Mouse (Mus musculus): ENCODE results near the gene Gkap1. TPM values are rescaled to one million over a fixed set of nuclear protein-coding genes. Genes with fewer than 3 reads are reported as not detected.

Gene Gkap1
- polyA plus RNA-seq, 1 experiment from 2014 or later, result 10.9 TPM

- 85% methylated on average over 3 of the region's 3 CpGs for WGBS
- H3K9me3 ChIP-seq (ENCODE audit: control insufficient read depth, low read length), result no peaks in the 10 kb centered on the region
- no peaks in the 10 kb centered on the region for H3K4me1 ChIP-seq (ENCODE audit: control insufficient read depth, insufficient read depth, low read length)
- ATAC-seq, result no peak
- no peak overlapping the region for H3K4me3 ChIP-seq (ENCODE audit: low read length)
- no peak overlapping the region for H3K27ac ChIP-seq (ENCODE audit: low read length)
- H3K36me3 ChIP-seq (ENCODE audit: control insufficient read depth, insufficient read depth, low read length), result no peaks in the 10 kb centered on the region
- no peak overlapping the region for H3K9ac ChIP-seq (ENCODE audit: low read depth, low read length)
- no peaks in the 10 kb centered on the region for H3K27me3 ChIP-seq (replicated peaks; ENCODE audit: control insufficient read depth, insufficient read depth, low read length)
- H3K4me2 ChIP-seq (ENCODE audit: low read depth, low read length), result no peak overlapping the region
Observed at GRCm38 (mm10) chr13:58298756-58299155, 23.3 kb upstream of the Gkap1 start.

GRCm38 (mm10) chr13:58295582-58295981, 20.1 kb upstream of the Gkap1 start:
- no peak overlapping the region for H3K4me3 ChIP-seq (ENCODE audit: low read length)
- H3K4me2 ChIP-seq (ENCODE audit: low read depth, low read length), result no peak overlapping the region
- no peaks in the 10 kb centered on the region for H3K9me3 ChIP-seq (ENCODE audit: control insufficient read depth, low read length)
- H3K4me1 ChIP-seq (ENCODE audit: control insufficient read depth, insufficient read depth, low read length), result no peaks in the 10 kb centered on the region
- 56% methylated on average over 3 of the region's 3 CpGs for WGBS
- no peak for ATAC-seq
- H3K27ac ChIP-seq (ENCODE audit: low read length), result no peak overlapping the region
- no peak overlapping the region for H3K9ac ChIP-seq (ENCODE audit: low read depth, low read length)
- H3K36me3 ChIP-seq (ENCODE audit: control insufficient read depth, insufficient read depth, low read length), result no peaks in the 10 kb centered on the region
- no peaks in the 10 kb centered on the region for H3K27me3 ChIP-seq (replicated peaks; ENCODE audit: control insufficient read depth, insufficient read depth, low read length)

- no peak for ATAC-seq
- WGBS, result 28% methylated on average over 5 of the region's 5 CpGs
Observed at GRCm38 (mm10) chr13:58292811-58293210, 17.3 kb upstream of the Gkap1 start.

DNA sequence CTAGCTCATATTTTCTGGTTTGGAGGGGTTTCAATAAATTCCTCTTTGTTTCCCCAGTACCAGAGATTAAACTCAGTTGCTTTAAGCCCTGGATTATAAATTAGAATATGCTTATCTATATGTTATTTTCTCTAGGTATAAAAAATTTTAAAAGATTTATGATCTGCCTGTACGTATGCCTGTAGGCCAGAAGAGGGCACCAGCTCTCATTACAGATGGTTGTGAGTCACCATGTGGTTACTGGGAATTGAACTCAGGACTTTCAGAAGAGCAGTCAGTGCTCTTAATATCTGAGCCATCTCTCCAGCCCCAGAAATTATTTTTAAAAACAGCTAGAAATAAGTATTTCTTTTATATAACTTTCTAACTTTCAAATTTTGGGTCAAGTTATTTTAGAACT, 13.8 kb upstream of the Gkap1 start:
- no peaks in the 10 kb centered on the region for H3K27me3 ChIP-seq (replicated peaks; ENCODE audit: control insufficient read depth, insufficient read depth, low read length)
- no peak for ATAC-seq
- H3K4me1 ChIP-seq (ENCODE audit: control insufficient read depth, insufficient read depth, low read length), result no peaks in the 10 kb centered on the region
- H3K4me3 ChIP-seq (ENCODE audit: low read length), result no peak overlapping the region
- WGBS, result 70% methylated on average over 1 of the region's 1 CpGs
- H3K27ac ChIP-seq (ENCODE audit: low read length), result no peak overlapping the region
- no peaks in the 10 kb centered on the region for H3K9me3 ChIP-seq (ENCODE audit: control insufficient read depth, low read length)
- no peak overlapping the region for H3K4me2 ChIP-seq (ENCODE audit: low read depth, low read length)
- H3K9ac ChIP-seq (ENCODE audit: low read depth, low read length), result no peak overlapping the region
- H3K36me3 ChIP-seq (ENCODE audit: control insufficient read depth, insufficient read depth, low read length), result no peaks in the 10 kb centered on the region

More at GRCm38 (mm10) chr13:58292811-58293210, 17.3 kb upstream of the Gkap1 start:
- H3K36me3 ChIP-seq (ENCODE audit: control insufficient read depth, insufficient read depth, low read length), result no peaks in the 10 kb centered on the region
- no peak overlapping the region for H3K4me3 ChIP-seq (ENCODE audit: low read length)
- no peak overlapping the region for H3K9ac ChIP-seq (ENCODE audit: low read depth, low read length)
- H3K9me3 ChIP-seq (ENCODE audit: control insufficient read depth, low read length), result no peaks in the 10 kb centered on the region
- no peaks in the 10 kb centered on the region for H3K27me3 ChIP-seq (replicated peaks; ENCODE audit: control insufficient read depth, insufficient read depth, low read length)
- H3K4me1 ChIP-seq (ENCODE audit: control insufficient read depth, insufficient read depth, low read length), result no peaks in the 10 kb centered on the region
- H3K27ac ChIP-seq (ENCODE audit: low read length), result no peak overlapping the region
- no peak overlapping the region for H3K4me2 ChIP-seq (ENCODE audit: low read depth, low read length)

DNA sequence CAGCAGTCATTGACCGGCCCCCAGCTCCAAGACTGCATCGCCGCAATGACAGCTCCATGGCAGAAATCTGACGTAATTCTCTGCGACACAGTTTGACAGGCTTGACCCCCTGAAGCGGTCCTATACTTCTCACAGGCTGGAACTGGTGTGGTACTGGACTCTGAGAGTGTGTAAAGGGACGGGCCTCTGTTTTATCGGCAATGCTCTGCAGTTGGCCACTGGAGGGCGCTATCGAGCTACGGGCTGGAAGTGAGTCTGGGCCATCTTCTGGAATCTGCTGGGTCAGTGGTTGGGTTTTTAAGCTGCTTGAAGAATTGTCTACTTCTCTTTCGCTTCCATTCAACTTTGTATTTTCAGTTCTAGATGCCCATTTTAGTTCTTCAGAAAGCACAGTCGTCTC, 12.3 kb upstream of the Gkap1 start:
- Histone ChIP-seq H3K4me3 (ENCODE audit: low read length) (no peak overlapping the region), H3K27me3 (replicated peaks; ENCODE audit: control insufficient read depth, insufficient read depth, low read length) (no peaks in the 10 kb centered on the region), H3K9me3 (ENCODE audit: control insufficient read depth, low read length) (no peaks in the 10 kb centered on the region), H3K4me1 (ENCODE audit: control insufficient read depth, insufficient read depth, low read length) (no peaks in the 10 kb centered on the region), H3K9ac (ENCODE audit: low read depth, low read length) (no peak overlapping the region), H3K4me2 (ENCODE audit: low read depth, low read length) (no peak overlapping the region), H3K27ac (ENCODE audit: low read length) (no peak overlapping the region), H3K36me3 (ENCODE audit: control insufficient read depth, insufficient read depth, low read length) (no peaks in the 10 kb centered on the region)
- WGBS, result 17% methylated on average over 13 of the region's 13 CpGs
- peak; percentile 50 for ATAC-seq

DNA sequence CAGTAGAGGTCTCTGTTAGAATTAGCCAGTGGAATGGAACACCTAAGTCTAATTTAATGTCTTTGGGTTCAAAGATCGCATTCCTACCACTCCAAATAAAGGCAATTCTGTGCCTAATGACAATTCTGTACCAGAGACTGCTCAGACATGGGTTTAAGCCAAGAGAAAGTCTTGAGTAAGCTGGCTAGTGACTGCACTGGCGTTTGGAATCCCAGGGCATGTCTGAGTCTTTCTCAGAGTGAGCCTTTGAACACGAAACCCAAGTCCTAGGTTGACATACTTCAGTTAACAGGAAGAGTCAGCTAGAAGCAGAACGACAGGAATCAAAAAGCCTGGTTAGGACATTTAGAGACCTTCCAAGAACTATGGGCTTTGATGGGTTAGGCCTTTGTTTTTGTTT, 8.0 kb upstream of the Gkap1 start:
- 67% methylated on average over 4 of the region's 4 CpGs for WGBS
- Histone ChIP-seq H3K4me2 (ENCODE audit: low read depth, low read length) (no peak overlapping the region), H3K4me1 (ENCODE audit: control insufficient read depth, insufficient read depth, low read length) (no peaks in the 10 kb centered on the region), H3K4me3 (ENCODE audit: low read length) (no peak overlapping the region), H3K36me3 (ENCODE audit: control insufficient read depth, insufficient read depth, low read length) (no peaks in the 10 kb centered on the region), H3K9me3 (ENCODE audit: control insufficient read depth, low read length) (no peaks in the 10 kb centered on the region), H3K27me3 (replicated peaks; ENCODE audit: control insufficient read depth, insufficient read depth, low read length) (no peaks in the 10 kb centered on the region), H3K27ac (ENCODE audit: low read length) (no peak overlapping the region), H3K9ac (ENCODE audit: low read depth, low read length) (no peak overlapping the region)
- ATAC-seq, result no peak

DNA sequence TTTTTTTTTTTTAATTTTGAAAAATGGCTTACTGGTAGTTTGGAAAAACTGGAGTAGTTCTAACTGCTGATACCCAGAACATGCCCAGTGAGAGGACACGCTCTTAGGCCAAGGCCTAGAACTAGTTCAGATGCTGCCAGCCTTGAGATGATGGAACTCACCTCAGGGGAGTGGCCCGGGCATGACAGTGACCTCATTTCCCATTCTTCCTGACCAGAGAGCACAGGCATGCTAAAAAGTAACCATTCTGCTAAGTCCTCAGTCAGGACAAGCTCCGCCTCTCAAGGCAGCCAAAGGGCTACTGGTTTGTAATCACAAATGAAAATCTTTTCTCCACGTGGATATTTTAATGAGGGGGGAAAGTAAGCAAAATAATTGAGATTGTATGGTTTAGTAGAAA, 6.4 kb upstream of the Gkap1 start:
- no peak for ATAC-seq
- Histone ChIP-seq H3K9me3 (ENCODE audit: control insufficient read depth, low read length) (no peaks in the 10 kb centered on the region), H3K4me1 (ENCODE audit: control insufficient read depth, insufficient read depth, low read length) (no peaks in the 10 kb centered on the region), H3K36me3 (ENCODE audit: control insufficient read depth, insufficient read depth, low read length) (no peaks in the 10 kb centered on the region), H3K27me3 (replicated peaks; ENCODE audit: control insufficient read depth, insufficient read depth, low read length) (no peaks in the 10 kb centered on the region), H3K27ac (ENCODE audit: low read length) (no peak overlapping the region), H3K9ac (ENCODE audit: low read depth, low read length) (no peak overlapping the region), H3K4me2 (ENCODE audit: low read depth, low read length) (no peak overlapping the region), H3K4me3 (ENCODE audit: low read length) (no peak overlapping the region)
- 67% methylated on average over 4 of the region's 4 CpGs for WGBS

- Histone ChIP-seq H3K27me3 (replicated peaks; ENCODE audit: control insufficient read depth, insufficient read depth, low read length) (no peaks in the 10 kb centered on the region), H3K27ac (ENCODE audit: low read length) (no peak overlapping the region), H3K4me3 (ENCODE audit: low read length) (no peak overlapping the region), H3K36me3 (ENCODE audit: control insufficient read depth, insufficient read depth, low read length) (no peaks in the 10 kb centered on the region), H3K4me2 (ENCODE audit: low read depth, low read length) (no peak overlapping the region), H3K9me3 (ENCODE audit: control insufficient read depth, low read length) (no peaks in the 10 kb centered on the region), H3K4me1 (ENCODE audit: control insufficient read depth, insufficient read depth, low read length) (no peaks in the 10 kb centered on the region), H3K9ac (ENCODE audit: low read depth, low read length) (no peak overlapping the region)
- no peak for ATAC-seq
- 82% methylated on average over 3 of the region's 3 CpGs for WGBS
Observed at GRCm38 (mm10) chr13:58280528-58280927, 5.0 kb upstream of the Gkap1 start.

DNA sequence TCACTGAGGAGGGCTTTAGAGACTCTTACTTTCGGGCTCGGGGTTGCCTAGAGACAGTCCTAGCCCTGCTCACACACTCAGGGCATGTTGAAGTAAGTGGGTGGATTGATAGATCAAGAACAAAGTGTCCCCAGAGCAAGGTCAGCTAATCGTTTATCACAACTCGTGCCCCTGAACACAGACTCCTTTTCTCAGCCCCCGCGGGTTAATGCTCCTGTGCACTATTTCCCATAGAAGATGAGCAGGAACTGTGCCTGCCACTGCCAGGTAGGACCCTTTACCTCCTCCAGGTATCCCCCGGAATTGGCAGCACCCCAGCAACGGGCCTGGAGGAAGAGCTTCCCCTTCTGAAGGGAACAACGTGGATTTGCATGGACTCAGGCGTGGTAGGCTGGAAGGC, 757 bp upstream of the Gkap1 start:
- peaks cover 13% of the 10 kb centered on the region for H3K4me1 ChIP-seq (ENCODE audit: control insufficient read depth, insufficient read depth, low read length)
- no peak for ATAC-seq
- WGBS, result 77% methylated on average over 10 of the region's 10 CpGs
- H3K4me3 ChIP-seq (ENCODE audit: low read length), result no peak overlapping the region
- H3K27ac ChIP-seq (ENCODE audit: low read length), result no peak overlapping the region
- H3K36me3 ChIP-seq (ENCODE audit: control insufficient read depth, insufficient read depth, low read length), result no peaks in the 10 kb centered on the region
- no peak overlapping the region for H3K9ac ChIP-seq (ENCODE audit: low read depth, low read length)
- H3K9me3 ChIP-seq (ENCODE audit: control insufficient read depth, low read length), result no peaks in the 10 kb centered on the region
- H3K27me3 ChIP-seq (replicated peaks; ENCODE audit: control insufficient read depth, insufficient read depth, low read length), result no peaks in the 10 kb centered on the region
- no peak overlapping the region for H3K4me2 ChIP-seq (ENCODE audit: low read depth, low read length)

GRCm38 (mm10) chr13:58275076-58275475, 423 bp downstream of the Gkap1 start:
- Histone ChIP-seq H3K4me2 (ENCODE audit: low read depth, low read length) (peak overlapping the region; percentile 91), H3K4me3 (ENCODE audit: low read length) (peak overlapping the region; percentile 89), H3K27me3 (replicated peaks; ENCODE audit: control insufficient read depth, insufficient read depth, low read length) (no peaks in the 10 kb centered on the region), H3K27ac (ENCODE audit: low read length) (no peak overlapping the region), H3K9me3 (ENCODE audit: control insufficient read depth, low read length) (no peaks in the 10 kb centered on the region), H3K36me3 (ENCODE audit: control insufficient read depth, insufficient read depth, low read length) (no peaks in the 10 kb centered on the region), H3K4me1 (ENCODE audit: control insufficient read depth, insufficient read depth, low read length) (peaks cover 13% of the 10 kb centered on the region), H3K9ac (ENCODE audit: low read depth, low read length) (peak overlapping the region; percentile 85)
- ATAC-seq, result no peak
- WGBS, result 25% methylated on average over 9 of the region's 9 CpGs

Data from intestine, embryonic 16.5 days (tissue).